8 mouse cellular contexts compared by ENCODE assay signal in the genomic region with DNA sequence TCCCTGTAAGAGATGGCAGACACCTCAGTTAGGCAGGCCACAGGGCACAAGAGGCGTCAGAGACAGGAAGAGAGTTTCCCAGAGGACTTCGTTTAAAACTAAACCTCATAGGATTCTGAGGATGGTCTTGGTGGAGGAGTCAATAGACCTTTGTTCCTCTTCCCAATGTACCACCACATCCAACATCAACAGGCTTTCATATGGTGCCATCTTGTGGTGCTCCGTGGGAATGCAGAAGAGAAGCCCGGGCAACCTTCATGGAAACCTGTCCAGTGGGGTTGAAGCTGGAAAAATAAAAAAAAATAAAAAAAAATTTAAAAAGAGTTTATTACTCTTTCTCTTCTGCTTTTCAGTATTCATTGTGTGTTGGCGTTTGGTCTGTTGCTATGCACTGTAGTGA. TPM values are rescaled to one million over a fixed set of nuclear protein-coding genes. Genes with fewer than 3 reads are reported as not detected.
A peak's percentile ranks its signal among the peaks of the same experiment; 100 is the strongest.
DNase-seq lines count a peak whose midpoint lies in the region; ATAC-seq and TF ChIP-seq lines count a peak whose summit lies in the region.
"Not testable (repeated sequence)": the region's sequence is repeated elsewhere in the genome, so short reads cannot be mapped to it uniquely, and the experiment has no call there.

No protein-coding gene starts in this region.

- not testable (repeated sequence) for H3K36me3 ChIP-seq in CH12.LX (replicated peaks in 1 of 2; ENCODE audit: control insufficient read depth in 1 of 2, insufficient read depth in 1 of 2, low read length in 1 of 2); small intestine, adult 2 months (ENCODE audit: control insufficient read depth, insufficient read depth, low read length)

- not testable (repeated sequence) for H3K9me3 ChIP-seq in CH12.LX (replicated peaks; ENCODE audit: low read length)

- not testable (repeated sequence) for H3K4me3 ChIP-seq in CH12.LX (replicated peaks in 1 of 3; ENCODE audit: low read depth in 2 of 3, low read length in 2 of 3, poor library complexity in 1 of 3); bone marrow macrophage, adult 2 months (ENCODE audit: insufficient read depth, low read length); small intestine, adult 2 months (ENCODE audit: low read depth, low read length)

- ATAC-seq in megakaryocyte-erythroid progenitor cell, adult 5-6 weeks (replicated peaks; ENCODE audit: low FRiP score, low TSS enrichment, poor library complexity, severe bottlenecking) = 0 out of 2 replicates have a peak, but pooled peaks have one; percentile 66

- not testable (repeated sequence) for H3K27ac ChIP-seq in CH12.LX (ENCODE audit: insufficient read depth, low read depth); bone marrow macrophage, adult 2 months (ENCODE audit: insufficient read depth, low read depth, low read length); small intestine, adult 2 months (ENCODE audit: insufficient read depth, low read depth, low read length)

- not testable (repeated sequence) for H3K79me2 ChIP-seq in CH12.LX (replicated peaks; ENCODE audit: control insufficient read depth, extremely low read depth, insufficient read depth, poor library complexity, severe bottlenecking)

- H3K4me1 ChIP-seq in CH12.LX (ENCODE audit: control insufficient read depth in 1 of 2, insufficient read depth in 2 of 2); bone marrow macrophage, adult 2 months (ENCODE audit: control insufficient read depth, insufficient read depth, low read length); small intestine, adult 2 months (ENCODE audit: control insufficient read depth, insufficient read depth, insufficient read length, low read length): not testable (repeated sequence)

- not testable (repeated sequence) for TF ChIP-seq EP300 in CH12.LX (IDR thresholded peaks at IDR 0.05; ENCODE audit: low read length)

- not testable (repeated sequence) for TF ChIP-seq POLR2A in CH12.LX (IDR thresholded peaks at IDR 0.05; ENCODE audit: low read depth, low read length); bone marrow macrophage, adult 2 months (IDR thresholded peaks at IDR 0.05; ENCODE audit: borderline replicate concordance, low read depth, low read length); small intestine, adult 2 months (IDR thresholded peaks at IDR 0.05; ENCODE audit: low read depth, low read length)

- dilution Hi-C loops in CH12.LX (cut with MboI; ENCODE audit: extremely low pct_ligation_motif_present, extremely low pct_unique_long_range_greater_than_20kb, low sequenced_read_pairs) = not testable (repeated sequence)

- intact Hi-C loops in gastrocnemius, postnatal 36 days (cut with DNase I) = loop anchor here (5.0 to 10.0 kb wide), 2 partner anchors 124 to 392 kb away; no protein-coding TSS in a partner anchor
- intact Hi-C loops in left cerebral cortex, postnatal 14 days (cut with DNase I) = loop anchor here (10.0 kb wide), 1 partner anchor 62 kb away; a partner anchor contains a TSS

- H3K4me2 ChIP-seq in CH12.LX (ENCODE audit: insufficient read depth, low read depth, poor library complexity, severe bottlenecking) = not testable (repeated sequence)

- peak; percentile 49 for DNase-seq in CH12.LX (ENCODE audit: extremely low read depth)
- peak; percentile 40 for DNase-seq in embryo, embryonic 11.5 days (ENCODE audit: low read depth, low spot score)
- peak; percentile 32 to 46 for DNase-seq in gastrocnemius, postnatal 36 days
- DNase-seq in kidney, adult 8-10 months = peak; percentile 14 to 78
- DNase-seq in left cerebral cortex, postnatal 14 days (ENCODE audit: low spot score in 2 of 2) = peak; percentile 77 to 85

- 8% methylated on average over 5 of the region's 5 CpGs for WGBS in small intestine, adult 2 months

- TF ChIP-seq RAD21 in CH12.LX (IDR thresholded peaks at IDR 0.05; ENCODE audit: low read depth, low read length) = peak; percentile 68

- in situ Hi-C loops in CH12.LX (cut with MboI; ENCODE audit: low pct_ligation_motif_present, low pct_unique_long_range_greater_than_20kb, low sequenced_read_pairs) = not testable (repeated sequence)

- peak; percentile 40 to 72 for TF ChIP-seq CTCF in CH12.LX (conservative IDR thresholded peaks at IDR 0.05 in 1 of 2, IDR thresholded peaks at IDR 0.05 in 1 of 2; ENCODE audit: low read depth in 2 of 2, low read length in 2 of 2)
- TF ChIP-seq CTCF in bone marrow macrophage, adult 2 months (IDR thresholded peaks at IDR 0.05; ENCODE audit: low read depth, low read length) = peak; percentile 29
- peak; percentile 39; the same call in 1 of the 2 replicates for TF ChIP-seq CTCF in small intestine, adult 2 months (IDR thresholded peaks at IDR 0.05; ENCODE audit: extremely low read depth, insufficient read length, insufficient replicate concordance, low read depth, low read length)

- not testable (repeated sequence) for H3K9ac ChIP-seq in CH12.LX (ENCODE audit: insufficient read depth, low read depth)

- not testable (repeated sequence) for H3K27me3 ChIP-seq in CH12.LX (replicated peaks); small intestine, adult 2 months (ENCODE audit: control insufficient read depth, insufficient read depth, low read length)

TF ChIP-seq in CH12.LX, 34 proteins besides CTCF, POLR2A, EP300 and RAD21:
- 0 out of 2 replicates have a peak, but pooled peaks have one; percentile 5 for TF ChIP-seq ZC3H11A (IDR thresholded peaks at IDR 0.05; ENCODE audit: low read depth, low read length)
- TF ChIP-seq SMC3 (IDR thresholded peaks at IDR 0.05; ENCODE audit: low read depth, low read length) = peak; percentile 57
TF ChIP-seq in CH12.LX: peak in this region for 2; not testable (repeated sequence) for 32.

RNA-seq across cellular contexts. Expression of a gene that starts 59.7 kb away (rescaled TPM):
- 0.04 TPM in 1 of 2 replicates, not detected in the other for total RNA-seq in CH12.LX (2012; rRNA removed)
- not detected in 2 replicates for total RNA-seq in CH12.LX (2014; rRNA removed)
- polyA plus RNA-seq in CH12.LX (2012; ENCODE audit: insufficient read length, low read depth) = not detected in 2 replicates
- polyA plus RNA-seq in bone marrow macrophage, adult 2 months (2012; ENCODE audit: insufficient read depth, insufficient read length, missing spikeins) = not detected in 2 replicates
- under 1 TPM; 0.77 to 0.79 TPM for total RNA-seq in gastrocnemius, postnatal 36 days (2021)
- 10 to 100 TPM; 12.7 to 16.9 TPM for total RNA-seq in left cerebral cortex, postnatal 14 days (2021)
- not detected in 2 replicates for total RNA-seq in megakaryocyte-erythroid progenitor cell, adult 5-6 weeks (2014; fragmentation: Nextera tagmentation)
- not detected in 2 replicates for total RNA-seq in megakaryocyte-erythroid progenitor cell, adult 5-6 weeks (2017)
- 0.05 and 0.06 TPM in 2 replicates for polyA plus RNA-seq in small intestine, adult 2 months (2012; rRNA removed)

Comparison
In these comparisons a context has a peak if more than half of its experiments do, and no peak if none do; other contexts are left out.
1. RNA of a gene that starts 59.7 kb away (total RNA-seq): 12.7 to 16.9 TPM in left cerebral cortex, postnatal 14 days; 0.77 to 0.79 TPM in gastrocnemius, postnatal 36 days, 0.04 TPM in CH12.LX and not detected in megakaryocyte-erythroid progenitor cell, adult 5-6 weeks; every median in the first group is over 4 times any median in the second.
2. Peak in every context shown above with its lines, with median percentiles within 50 percentile points of each other: DNase-seq and CTCF ChIP-seq.